Mouse (Mus musculus) kidney, adult 2 months (tissue): Measurements from ENCODE around the gene Syt3. TPM values are rescaled to one million over a fixed set of nuclear protein-coding genes. Genes with fewer than 3 reads are reported as not detected.

Source experiments
- DNase-seq: peaks from one replicate; pipeline ENCODE4 v3.0.0; 2021
- H3K27ac ChIP-seq: fragments of 200-500 bp; 2 replicates; pipeline ENCODE4 v1.5.1; 2012; ENCODE audit warnings: low read depth, low read length, control low read depth, inconsistent platforms; ENCODE audit not compliant: insufficient read depth
- H3K27me3 ChIP-seq: fragments of 200-500 bp; replicated peaks from 2 replicates; pipeline ENCODE4 v1.6.1; 2012; ENCODE audit warnings: mild to moderate bottlenecking, moderate library complexity, low read length, inconsistent platforms; ENCODE audit not compliant: control insufficient read depth, insufficient read depth
- H3K36me3 ChIP-seq: fragments of 200-500 bp; 2 replicates; pipeline ENCODE4 v1.6.1; 2012; ENCODE audit warnings: mild to moderate bottlenecking, moderate library complexity, low read length, inconsistent platforms; ENCODE audit not compliant: control insufficient read depth, insufficient read depth
- H3K4me1 ChIP-seq: fragments of 200-500 bp; 2 replicates; pipeline ENCODE4 v1.6.1; 2011; ENCODE audit warnings: low read length; ENCODE audit not compliant: control insufficient read depth, insufficient read depth
- H3K4me3 ChIP-seq: fragments of 200-500 bp; 2 replicates; pipeline ENCODE4 v1.5.1; 2011; ENCODE audit warnings: mild to moderate bottlenecking, low read depth, low read length, control low read depth; ENCODE audit not compliant: insufficient read depth
- CTCF ChIP-seq: fragments of 200-500 bp; conservative IDR thresholded peaks from 2 replicates; pipeline ENCODE4 v1.5.1; 2011; ENCODE audit warnings: low read depth, mild to moderate bottlenecking, control low read depth, low read length, moderate library complexity, mixed read lengths; ENCODE audit not compliant: insufficient read depth, insufficient read length
- POLR2A ChIP-seq: fragments of 200-500 bp; IDR thresholded peaks from one replicate; pipeline ENCODE4 v1.6.1; 2011; ENCODE audit warnings: low read depth, low read length, control low read depth
- WGBS: fragments of 180-500 bp; shearing (Covaris S2); methylation state at CpG from one replicate; pipeline ENCODE4 v1.1.7; 2018; 5-methylcytosine and 5-hydroxymethylcytosine counted together
- polyA plus RNA-seq: library from polyadenylated mRNA; depleted of rRNA; stranded (reverse); fragments of >200 nt; gene quantifications from 2 replicates; pipeline ENCODE4 v1.2.3, GENCODE M21; 2012

Syt3 gene
- polyA plus RNA-seq, 1 experiment = 12.0 TPM

- WGBS = 40% methylated on average over 9 of the region's 9 CpGs
- TF ChIP-seq POLR2A (no peak), CTCF (no peak)
- Histone ChIP-seq H3K4me3 (no peak overlapping the region), H3K27me3 (peaks cover under 1% of the 10 kb centered on the region; the same call in 1 of the 2 replicates), H3K27ac (no peak overlapping the region), H3K36me3 (no peaks in the 10 kb centered on the region), H3K4me1 (no peaks in the 10 kb centered on the region)
- no peak for DNase-seq
These were observed 50.2 kb downstream of the Syt3 start for GRCm38 (mm10) chr7:44434089-44434488.

GRCm38 (mm10) chr7:44435796-44436195, 51.9 kb downstream of the Syt3 start:
- no peak overlapping the region for H3K27ac ChIP-seq
- no peak for DNase-seq
- H3K4me3 ChIP-seq = no peak overlapping the region
- no peaks in the 10 kb centered on the region for H3K27me3 ChIP-seq
- no peak for TF ChIP-seq CTCF
- no peaks in the 10 kb centered on the region for H3K36me3 ChIP-seq
- no peaks in the 10 kb centered on the region for H3K4me1 ChIP-seq
- WGBS = 49% methylated on average over 5 of the region's 5 CpGs

GRCm38 (mm10) chr7:44436267-44436666, 52.4 kb downstream of the Syt3 start:
- Histone ChIP-seq H3K27me3 (no peaks in the 10 kb centered on the region), H3K27ac (no peak overlapping the region), H3K4me3 (no peak overlapping the region), H3K4me1 (no peaks in the 10 kb centered on the region), H3K36me3 (no peaks in the 10 kb centered on the region)
- TF ChIP-seq POLR2A = no peak
- peak; percentile 34 for TF ChIP-seq CTCF
- WGBS = 12% methylated on average over 1 of the region's 1 CpGs
- peak; percentile 5 for DNase-seq

- no peak overlapping the region for H3K27ac ChIP-seq
- H3K36me3 ChIP-seq = no peaks in the 10 kb centered on the region
- no peak for DNase-seq
- no peaks in the 10 kb centered on the region for H3K27me3 ChIP-seq
- TF ChIP-seq CTCF = no peak
- H3K4me3 ChIP-seq = no peak overlapping the region
- WGBS = 67% methylated on average over 1 of the region's 1 CpGs
- H3K4me1 ChIP-seq = no peaks in the 10 kb centered on the region
These were observed 53.3 kb downstream of the Syt3 start for GRCm38 (mm10) chr7:44437188-44437587.

GRCm38 (mm10) chr7:44437933-44438332, 54.0 kb downstream of the Syt3 start:
- no peak overlapping the region for H3K4me3 ChIP-seq
- H3K36me3 ChIP-seq = no peaks in the 10 kb centered on the region
- H3K27ac ChIP-seq = no peak overlapping the region
- H3K27me3 ChIP-seq = no peaks in the 10 kb centered on the region
- TF ChIP-seq POLR2A (no peak), CTCF (no peak)
- no peaks in the 10 kb centered on the region for H3K4me1 ChIP-seq
- no peak for DNase-seq
- WGBS = 68% methylated on average over 8 of the region's 8 CpGs

GRCm38 (mm10) chr7:44439696-44440095, 55.8 kb downstream of the Syt3 start:
- no peak for TF ChIP-seq POLR2A
- Histone ChIP-seq H3K4me3 (no peak overlapping the region), H3K27me3 (no peaks in the 10 kb centered on the region), H3K4me1 (no peaks in the 10 kb centered on the region), H3K27ac (no peak overlapping the region), H3K36me3 (no peaks in the 10 kb centered on the region)
- no peak for DNase-seq
- 79% methylated on average over 2 of the region's 2 CpGs for WGBS

- H3K36me3 ChIP-seq = no peaks in the 10 kb centered on the region
- no peak for DNase-seq
- H3K27ac ChIP-seq = no peak overlapping the region
- TF ChIP-seq POLR2A = no peak
- TF ChIP-seq CTCF = no peak
- no peaks in the 10 kb centered on the region for H3K27me3 ChIP-seq
- no peaks in the 10 kb centered on the region for H3K4me1 ChIP-seq
- no peak overlapping the region for H3K4me3 ChIP-seq
- 81% methylated on average over 1 of the region's 1 CpGs for WGBS
These were observed 56.6 kb downstream of the Syt3 start for GRCm38 (mm10) chr7:44440479-44440878.

- H3K27me3 ChIP-seq = no peaks in the 10 kb centered on the region
- WGBS = 9% methylated on average over 1 of the region's 1 CpGs
- no peaks in the 10 kb centered on the region for H3K36me3 ChIP-seq
- no peak overlapping the region for H3K4me3 ChIP-seq
- H3K4me1 ChIP-seq = no peaks in the 10 kb centered on the region
- no peak overlapping the region for H3K27ac ChIP-seq
- no peak for DNase-seq
- no peak for TF ChIP-seq CTCF
- TF ChIP-seq POLR2A = no peak
These were observed 57.3 kb downstream of the Syt3 start for GRCm38 (mm10) chr7:44441180-44441579.
